In the genomic region with DNA sequence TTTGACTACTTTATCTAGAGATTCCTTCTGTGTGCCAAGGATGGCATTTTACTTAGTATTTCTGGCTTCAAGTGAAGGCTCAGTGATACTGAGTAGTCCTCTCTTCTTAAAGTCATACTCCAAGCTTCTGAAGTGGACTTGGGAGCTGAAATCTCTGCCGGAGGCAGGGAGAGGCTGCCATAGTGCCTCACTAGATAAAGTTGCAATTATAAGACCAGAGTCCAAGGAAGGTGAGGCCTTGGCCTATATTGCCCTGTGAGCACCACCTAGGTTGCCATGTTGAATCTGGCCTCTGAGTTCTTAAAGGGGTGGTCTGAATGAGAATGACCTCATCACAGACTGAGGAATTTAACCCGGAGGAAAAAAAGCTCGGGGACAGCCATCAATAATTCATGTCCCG, we compare ENCODE assay signal across 38 mouse cellular contexts. TPM values are rescaled to one million over a fixed set of nuclear protein-coding genes. Genes with fewer than 3 reads are reported as not detected.
"Had no signal": no experiment of that assay in that cellular context is flagged by ENCODE, and none has a peak within 500 bp of the region (broad histone marks: within the 10 kb centered on the region; RNA-seq: fewer than 3 reads in every experiment).

No protein-coding gene starts in this region.

- DNase-seq: left cerebral cortex, postnatal 4 days; liver; liver, embryonic 13.5 days; liver, postnatal 0 days; lung, adult 18-20 months; lung, adult 2 months; lung, postnatal 10 days; lung, postnatal 14 days; lung, postnatal 36 days; lung, postnatal 4 days; midbrain, embryonic 14.5 days had no signal

- H3K4me1 ChIP-seq: limb, embryonic 10.5 days; limb, embryonic 15.5 days; liver, embryonic 12.5 days; liver, embryonic 13.5 days; liver, embryonic 15.5 days; lung, embryonic 15.5 days; megakaryocyte, embryonic 14.5 days; midbrain, embryonic 10.5 days; midbrain, embryonic 12.5 days; midbrain, embryonic 13.5 days; midbrain, embryonic 15.5 days; neural tube, embryonic 12.5 days had no signal

- H3K9ac ChIP-seq: limb, embryonic 12.5 days; limb, embryonic 13.5 days; limb, embryonic 15.5 days; liver, embryonic 12.5 days; liver, embryonic 13.5 days; liver, embryonic 14.5 days; liver, embryonic 15.5 days; liver, postnatal 0 days; lung, embryonic 14.5 days; lung, embryonic 15.5 days; midbrain, embryonic 12.5 days; midbrain, embryonic 13.5 days; midbrain, embryonic 15.5 days; neural tube, embryonic 12.5 days had no signal

- H3K4me2 ChIP-seq: limb, embryonic 12.5 days; limb, embryonic 13.5 days; limb, embryonic 15.5 days; liver, embryonic 11.5 days; liver, embryonic 12.5 days; liver, embryonic 13.5 days; liver, embryonic 15.5 days; lung, embryonic 14.5 days; lung, embryonic 15.5 days; midbrain, embryonic 11.5 days; midbrain, embryonic 12.5 days; midbrain, embryonic 13.5 days; midbrain, embryonic 15.5 days; neural tube, embryonic 12.5 days had no signal

- ATAC-seq: liver, embryonic 12.5 days; liver, postnatal 0 days; lung, postnatal 0 days; midbrain, embryonic 13.5 days; midbrain, embryonic 15.5 days; midbrain, embryonic 16.5 days had no signal

- H3K27ac ChIP-seq: limb, embryonic 10.5 days; limb, embryonic 12.5 days; limb, embryonic 13.5 days; limb, embryonic 15.5 days; liver, embryonic 12.5 days; liver, embryonic 13.5 days; liver, embryonic 14.5 days; liver, embryonic 15.5 days; lung, embryonic 15.5 days; macrophage; midbrain, embryonic 10.5 days; midbrain, embryonic 12.5 days; midbrain, embryonic 13.5 days; midbrain, embryonic 15.5 days; neural tube, embryonic 12.5 days had no signal

- H3K36me3 ChIP-seq: limb, embryonic 10.5 days; limb, embryonic 12.5 days; limb, embryonic 13.5 days; limb, embryonic 15.5 days; liver, embryonic 12.5 days; liver, embryonic 13.5 days; liver, embryonic 15.5 days; lung, embryonic 15.5 days; midbrain, embryonic 10.5 days; midbrain, embryonic 12.5 days; midbrain, embryonic 13.5 days; midbrain, embryonic 15.5 days; neural tube, embryonic 12.5 days had no signal

- H3K9me3 ChIP-seq: limb, embryonic 10.5 days; limb, embryonic 13.5 days; limb, embryonic 15.5 days; liver, embryonic 12.5 days; liver, embryonic 13.5 days; liver, embryonic 15.5 days; lung, embryonic 15.5 days; midbrain, embryonic 10.5 days; midbrain, embryonic 12.5 days; midbrain, embryonic 13.5 days; midbrain, embryonic 15.5 days; neural tube, embryonic 12.5 days had no signal

- H3K27me3 ChIP-seq: limb, embryonic 12.5 days; limb, embryonic 13.5 days; limb, embryonic 15.5 days; liver, embryonic 12.5 days; liver, embryonic 13.5 days; liver, embryonic 15.5 days; lung, embryonic 15.5 days; midbrain, embryonic 12.5 days; midbrain, embryonic 13.5 days; midbrain, embryonic 15.5 days; neural tube, embryonic 12.5 days had no signal

- H3K4me3 ChIP-seq: limb, embryonic 10.5 days; limb, embryonic 12.5 days; limb, embryonic 13.5 days; limb, embryonic 15.5 days; liver, embryonic 12.5 days; liver, embryonic 13.5 days; liver, embryonic 15.5 days; lung, embryonic 15.5 days; megakaryocyte, embryonic 14.5 days; midbrain, embryonic 10.5 days; midbrain, embryonic 12.5 days; midbrain, embryonic 13.5 days; midbrain, embryonic 15.5 days; myocyte; neural tube, embryonic 12.5 days had no signal

RNA-seq across cellular contexts. Expression of a gene that starts 8.7 kb away (rescaled TPM):
- total RNA-seq: left cerebral cortex, postnatal 36 days; megakaryocyte progenitor cell, adult 5-6 weeks; megakaryocyte, adult 5-6 weeks; megakaryocyte-erythroid progenitor cell, adult 5-6 weeks; monocyte, adult 5-6 weeks had no signal
- polyA plus RNA-seq: liver, embryonic 11.5 days; liver, embryonic 12.5 days; liver, embryonic 13.5 days; liver, embryonic 14.5 days; lung, embryonic 14.5 days; lung, embryonic 15.5 days; lung, postnatal 0 days; macrophage; midbrain, embryonic 10.5 days; midbrain, embryonic 11.5 days; midbrain, embryonic 12.5 days; midbrain, embryonic 14.5 days; neural tube, embryonic 11.5 days had no signal

RNA-seq across cellular contexts. Expression of a gene that starts 24.4 kb away (rescaled TPM):
- total RNA-seq: megakaryocyte progenitor cell, adult 5-6 weeks; megakaryocyte, adult 5-6 weeks; megakaryocyte-erythroid progenitor cell, adult 5-6 weeks; monocyte, adult 5-6 weeks had no signal
- polyA plus RNA-seq: liver, embryonic 12.5 days; macrophage; midbrain, embryonic 10.5 days; midbrain, embryonic 13.5 days had no signal
